Mouse (Mus musculus): ENCODE results near the gene Bhlhe40.

- TF ChIP-seq CTCF (IDR thresholded peaks at IDR 0.05; ENCODE audit: low read depth, low read length) (no peak), TAL1 (conservative IDR thresholded peaks at IDR 0.05; ENCODE audit: low read depth, low read length) (no peak)
Observed at GRCm38 (mm10) chr6:108660878-108661389, 505 bp downstream of the Bhlhe40 start.

All from G1E (cell line).